Mouse (Mus musculus): ENCODE measurements at regions not wholly inside any gene's neighbourhood (a gene's known extent, or its start where the extent isn't known, plus 50 kb on each side); places are given as distances from the start of the nearest gene placed in this dataset.

GRCm38 (mm10) chr6:8831204-8831603 is 52.9 kb upstream of the Ica1 start:
- DNase-seq (ENCODE audit: low spot score) = peak; percentile 24

GRCm38 (mm10) chr6:8832924-8833323 is 54.6 kb upstream of the Ica1 start:
- DNase-seq (ENCODE audit: low spot score) = peak; percentile 3

GRCm38 (mm10) chr6:8853657-8854056 is 75.4 kb upstream of the Ica1 start:
- no peak for DNase-seq (ENCODE audit: low spot score)

GRCm38 (mm10) chr6:8860581-8860980 is 82.3 kb upstream of the Ica1 start:
- DNase-seq (ENCODE audit: low spot score) = no peak

GRCm38 (mm10) chr6:8863843-8864620 is 84.2 kb upstream of the Nxph1 start:
- DNase-seq (ENCODE audit: low spot score) = no peak

- DNase-seq (ENCODE audit: low spot score) = no peak
These were observed 70.7 kb upstream of the Nxph1 start for GRCm38 (mm10) chr6:8877373-8878070.

- no peak for DNase-seq (ENCODE audit: low spot score)
These were observed 54.6 kb upstream of the Nxph1 start for GRCm38 (mm10) chr6:8893665-8894064.

GRCm38 (mm10) chr6:8896097-8896496 is 52.1 kb upstream of the Nxph1 start:
- no peak for DNase-seq (ENCODE audit: low spot score)

- no peak for DNase-seq (ENCODE audit: low spot score)
These were observed 51.4 kb upstream of the Nxph1 start for GRCm38 (mm10) chr6:8896822-8897221.

- DNase-seq (ENCODE audit: low spot score) = no peak
These were observed 50.9 kb upstream of the Nxph1 start for GRCm38 (mm10) chr6:8897334-8897733.

GRCm38 (mm10) chr6:8898268-8898667 is 50.0 kb upstream of the Nxph1 start:
- no peak for DNase-seq (ENCODE audit: low spot score)
